Mouse (Mus musculus) limb, embryonic 13.5 days (tissue): ENCODE data around the gene Trim62. TPM values are rescaled to one million over a fixed set of nuclear protein-coding genes. Genes with fewer than 3 reads are reported as not detected.

Source experiments
- ATAC-seq: fragments of 200-750 bp; cut with Nextera tagmentation; 2 replicates; pipeline ENCODE4 v1.8.0; 2017; ENCODE audit warnings: low read depth, moderate number of reproducible peaks, moderate TSS enrichment; ENCODE audit not compliant: low FRiP score
- H3K27ac ChIP-seq: fragments of 300-500 bp; sonication (generic); 2 replicates; pipeline ENCODE4 v1.5.1; 2015; ENCODE audit warnings: inconsistent platforms, mild to moderate bottlenecking, moderate library complexity
- H3K27me3 ChIP-seq: fragments of 300-500 bp; sonication (generic); 2 replicates; pipeline ENCODE4 v1.6.1; 2015; ENCODE audit warnings: mild to moderate bottlenecking, inconsistent platforms
- H3K36me3 ChIP-seq: fragments of 300-500 bp; sonication (generic); 2 replicates; pipeline ENCODE4 v1.6.1; 2015; ENCODE audit warnings: inconsistent platforms, mild to moderate bottlenecking, moderate library complexity
- H3K4me1 ChIP-seq: fragments of 300-500 bp; sonication (generic); 2 replicates; pipeline ENCODE4 v1.6.1; 2015; ENCODE audit warnings: inconsistent platforms
- H3K4me2 ChIP-seq: fragments of 300-500 bp; sonication (generic); replicated peaks from 2 replicates; pipeline ENCODE4 v1.6.1; 2015; ENCODE audit warnings: inconsistent platforms, mild to moderate bottlenecking, moderate library complexity
- H3K4me3 ChIP-seq: fragments of 300-500 bp; sonication (generic); 2 replicates; pipeline ENCODE4 v1.5.1; 2015; ENCODE audit warnings: moderate library complexity, mild to moderate bottlenecking, inconsistent platforms
- H3K9ac ChIP-seq: fragments of 300-500 bp; sonication (generic); 2 replicates; pipeline ENCODE4 v1.6.1; 2015; ENCODE audit warnings: mild to moderate bottlenecking, inconsistent platforms
- H3K9me3 ChIP-seq: fragments of 300-500 bp; sonication (generic); 2 replicates; pipeline ENCODE4 v1.6.1; 2016; ENCODE audit warnings: inconsistent platforms
- WGBS: fragments of 180-500 bp; shearing (Covaris S2); methylation state at CpG from one replicate; pipeline ENCODE4 v1.1.7; 2015; 5-methylcytosine and 5-hydroxymethylcytosine counted together
- polyA plus RNA-seq: library from polyadenylated mRNA; unstranded; fragments of >200 nt; fragmentation: Nextera tagmentation; extraction: Ambion mirVana; gene quantifications from 2 replicates; pipeline ENCODE4 v1.2.1, GENCODE M21; 2015

The Trim62 gene
- polyA plus RNA-seq, 1 experiment from 2014 or later, result 6.7 TPM

GRCm38 (mm10) chr4:128887641-128888091, 4.3 kb downstream of the Trim62 start:
- H3K9me3 ChIP-seq, result no peaks in the 10 kb centered on the region
- H3K9ac ChIP-seq, result no peak overlapping the region
- H3K27me3 ChIP-seq, result no peaks in the 10 kb centered on the region
- 84% methylated on average over 9 of the region's 9 CpGs for WGBS
- H3K27ac ChIP-seq, result no peak overlapping the region
- H3K4me1 ChIP-seq, result peaks cover 39% of the 10 kb centered on the region
- ATAC-seq, result no peak
- H3K36me3 ChIP-seq, result peaks cover 5% of the 10 kb centered on the region; the same call in 1 of the 2 replicates
- no peak overlapping the region for H3K4me3 ChIP-seq
- no peak overlapping the region for H3K4me2 ChIP-seq

GRCm38 (mm10) chr4:128888436-128888990, 5.1 kb downstream of the Trim62 start:
- no peak for ATAC-seq
- H3K9ac ChIP-seq, result no peak overlapping the region
- H3K4me1 ChIP-seq, result peaks cover 33% of the 10 kb centered on the region
- H3K27ac ChIP-seq, result no peak overlapping the region
- no peak overlapping the region for H3K4me2 ChIP-seq
- H3K4me3 ChIP-seq, result no peak overlapping the region
- 86% methylated on average over 6 of the region's 6 CpGs for WGBS
- H3K36me3 ChIP-seq, result peaks cover 7% of the 10 kb centered on the region; the same call in 1 of the 2 replicates
- no peaks in the 10 kb centered on the region for H3K27me3 ChIP-seq
- no peaks in the 10 kb centered on the region for H3K9me3 ChIP-seq

DNA sequence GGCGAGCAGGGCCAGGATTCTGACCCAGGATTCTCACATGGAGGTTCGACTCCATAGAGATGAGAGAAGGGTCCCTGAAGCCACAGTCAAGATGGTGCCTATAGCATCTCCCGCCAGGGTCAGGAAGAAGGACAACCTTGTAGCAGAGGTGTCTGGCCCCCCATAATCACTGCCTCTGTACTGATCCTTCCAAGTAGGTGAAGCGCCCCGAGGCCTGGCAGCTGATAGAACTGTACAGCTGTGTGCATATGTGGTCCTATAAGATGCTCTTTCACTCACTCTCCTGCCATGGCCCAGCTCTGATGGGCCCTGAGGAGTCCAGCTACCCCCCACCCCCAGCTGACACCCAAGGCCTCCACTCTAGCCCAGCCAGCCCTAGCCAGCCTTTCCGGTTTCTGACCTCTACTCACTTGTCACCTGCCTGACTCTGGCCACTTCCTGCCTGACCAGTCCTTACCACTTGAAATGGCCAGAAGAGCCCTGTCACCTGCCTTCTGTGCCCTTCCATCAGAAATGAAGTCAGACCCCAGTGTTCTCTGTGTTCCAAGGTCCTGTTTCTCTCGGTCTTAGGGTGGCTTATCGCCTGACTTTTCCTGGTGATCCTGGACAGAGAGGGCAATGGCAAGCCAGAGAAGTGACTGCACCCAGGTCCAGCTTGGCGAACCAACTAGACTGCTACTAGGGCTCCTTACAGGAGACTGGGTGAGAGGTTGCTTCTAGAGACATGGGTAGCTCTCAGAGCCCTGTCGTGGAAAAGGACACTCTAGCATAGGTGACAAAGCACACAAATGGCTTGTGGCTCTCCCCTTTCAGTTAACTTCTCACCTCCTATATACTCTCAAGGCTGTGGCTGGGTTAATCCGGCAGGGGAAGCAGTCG, 6.6 kb downstream of the Trim62 start:
- Histone ChIP-seq H3K4me1 (peaks cover 26% of the 10 kb centered on the region), H3K9me3 (no peaks in the 10 kb centered on the region), H3K9ac (no peak overlapping the region), H3K27ac (no peak overlapping the region), H3K27me3 (no peaks in the 10 kb centered on the region), H3K4me2 (no peak overlapping the region), H3K4me3 (no peak overlapping the region), H3K36me3 (peaks cover 7% of the 10 kb centered on the region; the same call in 1 of the 2 replicates)
- ATAC-seq, result no peak
- 73% methylated on average over 12 of the region's 12 CpGs for WGBS

DNA sequence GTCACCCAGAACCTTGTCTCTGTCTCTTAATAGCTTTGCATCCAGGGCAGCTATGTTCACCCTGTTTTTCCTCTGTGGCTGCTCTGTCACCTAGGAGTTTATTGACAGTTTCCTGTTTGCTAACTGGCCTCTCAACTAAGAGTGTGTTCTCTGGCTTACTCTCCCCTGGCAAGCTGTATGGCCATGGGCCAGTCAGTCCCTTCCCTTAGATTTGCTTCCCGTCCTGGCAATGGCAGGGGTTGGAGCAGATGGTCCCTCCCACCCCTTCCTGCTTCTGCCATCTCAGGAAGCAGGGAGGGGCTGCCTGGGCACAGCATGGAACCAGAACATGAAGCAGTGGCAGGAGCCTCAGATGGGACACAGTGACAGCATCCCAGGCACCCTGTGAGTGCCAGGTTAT, 7.8 kb downstream of the Trim62 start:
- Histone ChIP-seq H3K9ac (no peak overlapping the region), H3K4me2 (no peak overlapping the region), H3K9me3 (no peaks in the 10 kb centered on the region), H3K4me1 (peaks cover 23% of the 10 kb centered on the region), H3K27ac (no peak overlapping the region), H3K36me3 (peaks cover 3% of the 10 kb centered on the region; the same call in 1 of the 2 replicates), H3K4me3 (no peak overlapping the region), H3K27me3 (no peaks in the 10 kb centered on the region)
- WGBS, result 20% methylated on average over 1 of the region's 1 CpGs
- no peak for ATAC-seq

- no peaks in the 10 kb centered on the region for H3K27me3 ChIP-seq
- H3K4me2 ChIP-seq, result no peak overlapping the region
- H3K9ac ChIP-seq, result no peak overlapping the region
- WGBS, result 79% methylated on average over 6 of the region's 6 CpGs
- peaks cover 3% of the 10 kb centered on the region; the same call in 1 of the 2 replicates for H3K36me3 ChIP-seq
- no peak overlapping the region for H3K27ac ChIP-seq
- H3K4me3 ChIP-seq, result no peak overlapping the region
- no peaks in the 10 kb centered on the region for H3K9me3 ChIP-seq
- H3K4me1 ChIP-seq, result peaks cover 18% of the 10 kb centered on the region
- no peak for ATAC-seq
These were observed 8.4 kb downstream of the Trim62 start for GRCm38 (mm10) chr4:128891746-128892145.

- H3K4me1 ChIP-seq, result peaks cover 13% of the 10 kb centered on the region
- no peak overlapping the region for H3K27ac ChIP-seq
- 89% methylated on average over 6 of the region's 6 CpGs for WGBS
- no peaks in the 10 kb centered on the region for H3K27me3 ChIP-seq
- no peak overlapping the region for H3K4me2 ChIP-seq
- H3K4me3 ChIP-seq, result no peak overlapping the region
- no peak overlapping the region for H3K9ac ChIP-seq
- peaks cover 3% of the 10 kb centered on the region; the same call in 1 of the 2 replicates for H3K36me3 ChIP-seq
- no peaks in the 10 kb centered on the region for H3K9me3 ChIP-seq
- ATAC-seq, result no peak
These were observed 8.8 kb downstream of the Trim62 start for GRCm38 (mm10) chr4:128892188-128892587.

GRCm38 (mm10) chr4:128894112-128894511, 10.7 kb downstream of the Trim62 start:
- Histone ChIP-seq H3K27me3 (no peaks in the 10 kb centered on the region), H3K4me2 (no peak overlapping the region), H3K4me1 (peaks cover 28% of the 10 kb centered on the region), H3K9ac (no peak overlapping the region), H3K36me3 (peaks cover 3% of the 10 kb centered on the region; the same call in 1 of the 2 replicates), H3K9me3 (no peaks in the 10 kb centered on the region), H3K4me3 (no peak overlapping the region), H3K27ac (no peak overlapping the region)
- no peak for ATAC-seq
- 90% methylated on average over 12 of the region's 12 CpGs for WGBS

DNA sequence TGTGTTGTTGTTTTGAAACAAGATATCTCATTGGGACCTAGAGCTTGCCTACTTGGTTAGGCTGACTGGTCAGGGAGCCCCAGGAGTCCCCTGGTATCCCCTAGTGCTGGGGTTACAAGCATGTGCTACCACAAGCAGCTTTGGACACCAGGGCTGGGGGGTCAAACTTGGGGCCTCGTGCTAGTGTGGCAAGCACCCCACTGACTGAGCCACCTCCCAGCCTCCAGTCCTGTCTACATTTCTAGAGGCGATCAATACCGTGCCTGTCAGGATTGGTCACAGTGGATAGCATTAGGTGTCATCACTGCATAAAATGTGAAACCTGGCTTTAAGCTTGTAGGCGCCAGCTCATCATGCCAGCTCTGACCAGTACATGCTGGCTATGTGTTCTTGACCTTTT, 12.5 kb downstream of the Trim62 start:
- H3K36me3 ChIP-seq, result peaks cover 3% of the 10 kb centered on the region; the same call in 1 of the 2 replicates
- WGBS, result 90% methylated on average over 4 of the region's 4 CpGs
- no peak overlapping the region for H3K4me3 ChIP-seq
- H3K27me3 ChIP-seq, result no peaks in the 10 kb centered on the region
- no peak overlapping the region for H3K4me2 ChIP-seq
- no peak overlapping the region for H3K27ac ChIP-seq
- H3K9me3 ChIP-seq, result no peaks in the 10 kb centered on the region
- no peak for ATAC-seq
- H3K9ac ChIP-seq, result no peak overlapping the region
- peaks cover 40% of the 10 kb centered on the region for H3K4me1 ChIP-seq

GRCm38 (mm10) chr4:128896667-128897066, 13.3 kb downstream of the Trim62 start:
- Histone ChIP-seq H3K27me3 (no peaks in the 10 kb centered on the region), H3K9ac (no peak overlapping the region), H3K36me3 (0 out of 2 replicates have a peak, but pooled peaks cover 5% of the 10 kb centered on the region), H3K4me2 (no peak overlapping the region), H3K4me1 (peaks cover 33% of the 10 kb centered on the region), H3K4me3 (no peak overlapping the region), H3K9me3 (no peaks in the 10 kb centered on the region), H3K27ac (no peak overlapping the region)
- ATAC-seq, result no peak
- WGBS, result 93% methylated on average over 10 of the region's 10 CpGs

DNA sequence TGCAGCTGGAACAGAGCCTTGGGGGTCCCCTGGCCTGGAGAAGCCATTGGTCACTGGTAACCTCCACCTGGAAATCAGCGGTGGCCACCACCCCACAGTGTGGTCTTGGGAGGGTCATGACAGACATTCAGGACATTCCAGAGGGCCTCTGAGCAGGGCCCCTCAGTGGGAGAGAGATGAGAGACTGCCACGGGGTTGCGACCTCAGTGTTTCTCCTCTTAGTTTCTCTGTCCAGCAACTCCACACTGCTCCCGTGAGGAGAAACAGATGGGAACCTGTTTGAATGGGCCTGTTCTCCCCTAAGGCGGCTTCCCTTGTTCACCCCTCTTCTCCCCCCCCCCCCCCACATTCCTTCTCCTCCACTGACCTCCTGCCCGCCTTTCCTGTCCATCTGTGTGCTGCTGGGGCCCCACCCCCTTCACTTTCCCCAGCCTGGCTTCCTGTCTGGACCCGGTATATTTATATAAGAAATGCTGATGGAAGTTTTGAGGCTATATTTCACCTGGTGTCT, 14.6 kb downstream of the Trim62 start:
- H3K9me3 ChIP-seq, result no peaks in the 10 kb centered on the region
- H3K4me2 ChIP-seq, result peak overlapping the region; percentile 30
- ATAC-seq, result peak; percentile 52
- no peaks in the 10 kb centered on the region for H3K27me3 ChIP-seq
- H3K27ac ChIP-seq, result peak overlapping the region; percentile 98
- 3% methylated on average over 6 of the region's 7 CpGs for WGBS
- no peak overlapping the region for H3K4me3 ChIP-seq
- H3K36me3 ChIP-seq, result peaks cover 17% of the 10 kb centered on the region
- H3K4me1 ChIP-seq, result peaks cover 33% of the 10 kb centered on the region
- peak overlapping the region; percentile 51 for H3K9ac ChIP-seq

- WGBS, result 0% methylated on average over 6 of the region's 6 CpGs
- peaks cover 45% of the 10 kb centered on the region for H3K4me1 ChIP-seq
- H3K27ac ChIP-seq, result peak overlapping the region; percentile 98
- H3K36me3 ChIP-seq, result peaks cover 23% of the 10 kb centered on the region
- no peak overlapping the region for H3K4me3 ChIP-seq
- peak overlapping the region; percentile 42 for H3K4me2 ChIP-seq
- ATAC-seq, result peak; percentile 86
- peak overlapping the region; percentile 57 for H3K9ac ChIP-seq
- no peaks in the 10 kb centered on the region for H3K9me3 ChIP-seq
- H3K27me3 ChIP-seq, result no peaks in the 10 kb centered on the region
These were observed 16.0 kb downstream of the Trim62 start for GRCm38 (mm10) chr4:128899332-128899731.

- no peaks in the 10 kb centered on the region for H3K27me3 ChIP-seq
- H3K27ac ChIP-seq, result peak overlapping the region; percentile 98
- H3K9ac ChIP-seq, result no peak overlapping the region
- no peaks in the 10 kb centered on the region for H3K9me3 ChIP-seq
- H3K36me3 ChIP-seq, result peaks cover 23% of the 10 kb centered on the region
- no peak overlapping the region for H3K4me3 ChIP-seq
- peaks cover 56% of the 10 kb centered on the region for H3K4me1 ChIP-seq
- no peak overlapping the region for H3K4me2 ChIP-seq
- WGBS, result 86% methylated on average over 14 of the region's 14 CpGs
- no peak for ATAC-seq
These were observed 17.1 kb downstream of the Trim62 start for GRCm38 (mm10) chr4:128900484-128900883.
